Mouse (Mus musculus) mature B cell (primary cell): ENCODE results near the gene Nlrp4f.

Source experiments
- in situ Hi-C: fragments of 300-500 bp; cut with MboI; formaldehyde crosslinking; loops from 2 replicates; pipeline ENCODE4 v1.14.3; 2019

The Nlrp4f gene

DNA sequence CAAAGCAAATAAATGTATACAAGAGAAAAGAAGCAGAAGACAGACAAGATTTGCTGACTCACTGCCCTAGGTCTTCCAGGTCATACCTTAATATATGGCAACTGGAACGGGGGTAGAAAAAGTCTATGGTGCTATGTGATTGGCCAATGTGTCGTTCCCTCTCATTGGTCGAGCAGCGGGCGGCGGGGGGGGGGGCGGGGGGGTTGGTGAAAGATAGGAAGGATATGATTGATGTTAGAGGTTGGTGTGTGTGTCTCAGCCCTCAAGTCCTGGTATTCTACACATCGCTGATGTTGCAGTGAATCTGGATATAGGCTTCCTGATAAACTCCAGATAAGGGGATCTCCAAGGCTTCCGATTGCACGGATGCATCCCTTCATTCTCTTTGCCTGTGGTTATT, at the start of gene Nlrp4f:
TSS of gene Nlrp4f (minus strand) at position 101 of the 400 bp plus-strand sequence.
- in situ Hi-C loops, result no loop called here

GRCm38 (mm10) chr13:65243273-65243672, 37.5 kb upstream of the Nlrp4f start:
- in situ Hi-C loops, result loop anchor here (5.0 kb wide), 1 partner anchor 34 kb away; the partner anchor contains the start of gene Zfp369

DNA sequence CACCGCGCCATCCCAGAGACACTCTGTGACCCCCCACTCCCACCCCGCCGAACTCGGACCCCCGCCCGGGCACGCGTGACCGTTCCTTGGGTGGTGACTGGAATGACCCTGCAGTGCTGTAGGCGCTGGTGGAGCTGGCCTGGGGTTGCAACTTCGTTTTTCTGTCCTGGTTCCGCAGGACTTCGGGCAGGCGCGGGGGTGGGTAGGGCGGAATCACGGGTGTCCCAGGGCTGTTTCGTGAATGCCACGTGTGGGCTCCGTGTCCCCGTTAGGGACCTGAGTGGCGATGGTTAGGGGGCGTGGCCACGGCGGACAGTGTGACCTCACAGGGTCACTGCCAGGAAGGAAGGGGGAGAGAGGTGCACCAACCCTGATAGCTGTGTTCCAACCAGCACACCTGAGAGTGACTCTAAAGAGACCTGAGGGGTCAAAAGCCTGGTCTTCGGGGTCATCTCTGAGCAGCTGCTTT, 36.6 kb upstream of the Nlrp4f start:
- in situ Hi-C loops, result loop anchor here (5.0 kb wide), 1 partner anchor 35 kb away; the partner anchor contains the start of gene Zfp369

DNA sequence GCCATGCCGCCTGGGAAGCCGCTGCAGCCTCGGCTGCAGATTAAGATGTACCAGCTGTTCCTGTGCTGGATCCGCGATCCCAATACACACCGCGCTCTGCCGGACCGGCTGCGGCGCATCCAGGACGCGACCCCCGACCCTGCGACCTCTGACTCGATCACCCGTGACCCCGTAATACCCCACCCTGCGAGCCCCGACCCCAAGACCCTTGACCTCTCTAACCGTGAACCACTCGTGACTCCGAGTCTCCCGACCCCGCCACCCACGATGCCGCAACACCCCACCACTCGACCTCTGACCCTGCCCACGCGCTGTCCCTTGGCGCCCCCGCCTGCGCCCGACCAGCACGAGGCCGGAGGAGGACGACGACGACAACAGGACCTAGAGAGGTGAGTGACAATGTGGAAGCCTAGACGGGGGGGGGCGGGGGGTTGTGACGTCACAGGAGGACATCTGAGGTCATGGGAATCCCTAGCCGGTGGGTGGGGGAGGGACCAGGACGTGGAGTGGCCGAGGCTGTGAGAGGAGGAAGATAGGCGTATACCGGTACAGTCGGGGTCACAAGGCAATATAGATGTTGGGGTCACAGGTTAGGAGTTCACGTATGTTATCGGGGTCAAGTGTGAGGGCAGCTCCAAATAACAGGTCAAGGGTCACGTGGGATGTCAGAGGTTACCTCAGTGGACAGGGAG, 36.0 kb upstream of the Nlrp4f start:
- in situ Hi-C loops, result loop anchor here (5.0 kb wide), 1 partner anchor 36 kb away; the partner anchor contains the start of gene Zfp369

DNA sequence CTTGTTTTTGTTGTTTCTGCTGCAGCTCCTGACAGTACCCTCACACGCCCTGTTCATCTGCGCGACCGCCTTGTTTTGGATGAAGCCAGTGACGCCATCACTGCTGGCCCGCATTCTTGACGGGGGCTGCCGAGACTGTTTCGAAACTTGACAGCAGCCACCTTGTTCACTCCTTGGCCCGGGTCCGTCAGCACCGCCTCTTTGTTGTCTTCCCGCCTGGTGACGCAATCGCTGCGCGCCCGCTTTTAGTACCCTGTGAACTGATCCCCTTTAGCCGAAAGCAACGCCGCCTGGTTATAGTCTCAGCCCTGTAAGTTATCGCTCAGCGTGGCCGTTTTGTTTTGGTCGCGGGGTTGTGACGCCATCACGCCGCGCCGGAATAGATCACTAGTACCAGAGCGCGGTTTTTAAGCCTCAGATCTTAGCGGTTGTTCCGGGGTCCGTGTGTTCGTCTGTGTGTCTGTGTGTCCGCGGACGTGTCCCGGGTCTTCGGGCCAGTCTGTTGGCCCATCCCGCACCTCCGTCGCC, 35.4 kb upstream of the Nlrp4f start:
- in situ Hi-C loops, result loop anchor here (5.0 kb wide), 1 partner anchor 36 kb away; the partner anchor contains the start of gene Zfp369

DNA sequence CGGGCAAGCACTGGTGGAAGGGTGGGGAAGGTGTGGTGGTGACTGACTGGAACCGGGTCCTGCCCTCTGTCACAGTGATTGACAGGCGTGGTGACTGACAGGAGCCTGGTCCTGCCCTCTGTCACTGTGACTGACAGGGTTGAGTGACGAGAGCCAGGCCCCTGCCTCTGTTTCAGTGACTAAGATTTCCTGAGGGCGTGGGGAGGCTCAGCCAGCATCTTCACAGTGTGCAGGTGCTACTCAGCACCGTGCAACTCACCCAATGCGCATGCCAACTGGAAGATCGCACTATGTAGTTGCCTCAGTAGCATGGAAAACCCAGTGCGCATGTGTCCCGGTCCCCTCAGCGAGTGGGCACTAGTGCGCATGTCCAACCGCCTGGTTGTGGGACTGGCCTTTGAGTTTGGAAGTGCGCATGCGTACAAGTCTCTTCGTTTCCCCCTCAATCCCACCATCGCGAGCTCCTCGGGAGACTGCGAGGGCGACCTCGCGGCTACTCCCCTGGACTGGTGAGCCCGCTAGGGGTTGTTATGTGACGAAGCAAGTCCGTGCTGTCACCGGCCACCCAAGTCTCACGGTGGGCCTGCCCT, 34.8 kb upstream of the Nlrp4f start:
- in situ Hi-C loops, result loop anchor here (5.0 kb wide), 1 partner anchor 37 kb away; the partner anchor contains the start of gene Zfp369

GRCm38 (mm10) chr13:65237211-65237610, 31.4 kb upstream of the Nlrp4f start:
- in situ Hi-C loops, result no loop called here

DNA sequence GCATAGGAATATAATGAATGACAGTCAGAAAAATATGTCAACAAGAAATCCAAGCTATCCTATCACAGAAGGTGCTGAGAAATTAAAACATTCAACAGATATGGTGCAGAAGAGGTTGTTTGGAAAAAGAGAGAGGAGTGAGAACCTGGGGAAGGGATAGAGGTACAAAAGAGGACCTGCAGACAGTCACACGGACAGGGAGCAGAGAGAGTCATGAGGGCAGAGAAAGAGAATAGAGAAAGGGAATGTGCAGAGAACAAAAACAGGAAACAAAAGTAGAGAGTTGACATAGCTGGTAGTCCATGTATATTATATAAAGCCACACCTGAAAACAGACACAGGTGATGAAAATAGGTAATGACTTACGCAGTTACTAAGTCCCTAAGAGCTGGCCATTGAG, 20.9 kb upstream of the Nlrp4f start:
- in situ Hi-C loops, result no loop called here

DNA sequence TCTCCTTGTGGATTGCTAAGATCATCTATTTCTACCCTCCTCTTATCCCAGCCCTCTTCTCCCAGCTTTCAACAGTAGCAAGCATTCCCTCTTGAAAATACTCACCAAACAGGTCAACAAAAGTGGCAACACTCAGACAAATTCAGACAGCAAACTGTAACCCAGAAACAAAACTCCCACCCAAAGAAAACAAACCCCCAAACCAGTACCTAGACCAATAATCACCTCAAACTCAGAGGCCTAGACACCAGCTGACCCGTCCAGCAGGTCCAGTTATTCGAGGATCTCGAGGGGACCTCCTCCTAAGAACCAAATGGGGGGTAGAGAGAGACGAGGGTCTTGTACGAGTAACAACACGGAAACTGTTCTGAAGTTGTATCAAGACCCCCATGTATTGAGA, 20.2 kb upstream of the Nlrp4f start:
- in situ Hi-C loops, result no loop called here

DNA sequence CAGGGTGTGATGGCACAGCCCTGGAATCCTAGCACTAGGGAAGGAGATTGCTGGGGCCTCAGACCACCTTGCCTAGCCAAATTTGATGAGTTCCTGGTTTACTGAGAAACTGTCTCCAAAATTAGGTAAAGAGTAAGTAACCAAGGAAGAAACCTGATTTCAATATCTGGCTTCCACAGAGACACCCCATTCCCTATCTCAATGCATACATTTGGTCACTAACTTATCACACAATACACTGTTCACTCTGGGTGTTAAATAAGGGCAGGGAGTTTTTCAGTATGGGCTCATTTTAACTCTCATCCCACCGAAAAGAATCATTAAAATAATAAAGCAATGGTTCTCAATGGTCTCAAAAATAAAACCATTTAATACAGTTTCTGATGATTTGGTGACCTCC, 5.1 kb downstream of the Nlrp4f start:
- in situ Hi-C loops, result no loop called here

GRCm38 (mm10) chr13:65176472-65177091, 29.2 kb downstream of the Nlrp4f start:
- in situ Hi-C loops, result no loop called here

GRCm38 (mm10) chr13:65175734-65176471, 29.9 kb downstream of the Nlrp4f start:
- in situ Hi-C loops, result no loop called here

- in situ Hi-C loops, result no loop called here
Observed at GRCm38 (mm10) chr13:65174102-65174501, 31.7 kb downstream of the Nlrp4f start.

DNA sequence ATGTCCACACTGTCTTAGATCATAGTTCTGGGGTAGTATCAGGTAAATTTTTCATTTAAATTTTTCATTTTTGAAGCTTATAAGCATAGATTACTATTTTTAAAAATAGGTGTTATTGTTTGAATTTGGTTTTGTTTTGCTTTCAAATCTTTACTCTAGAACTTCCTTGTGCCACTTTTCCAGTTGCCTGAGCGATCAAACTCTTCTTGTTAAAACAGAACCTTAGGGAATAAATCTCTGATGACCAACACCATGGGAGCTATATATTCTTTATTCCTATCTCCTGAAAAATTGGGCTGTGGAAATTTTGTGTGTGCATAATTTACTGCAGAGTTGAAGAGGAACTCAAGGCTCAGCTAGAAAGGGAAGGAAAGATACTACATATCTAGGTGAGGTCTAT, 55.8 kb downstream of the Nlrp4f start, which contains the start of gene Olfr466:
TSS of gene Olfr466 (plus strand) at position 301 of the 400 bp plus-strand sequence.
- in situ Hi-C loops, result no loop called here

GRCm38 (mm10) chr13:65137789-65138188, 68.0 kb downstream of the Nlrp4f start, which contains the start of gene Olfr465-ps1:
TSS of gene Olfr465-ps1 (plus strand) at chr13:65138089.
- in situ Hi-C loops, result no loop called here
